Mouse (Mus musculus): ENCODE measurements around the gene Mpo. TPM values are rescaled to one million over a fixed set of nuclear protein-coding genes. Genes with fewer than 3 reads are reported as not detected.

Gene Mpo
- total and polyA plus RNA-seq, 3 experiments, result 0.13 TPM; not detected in 2

DNA sequence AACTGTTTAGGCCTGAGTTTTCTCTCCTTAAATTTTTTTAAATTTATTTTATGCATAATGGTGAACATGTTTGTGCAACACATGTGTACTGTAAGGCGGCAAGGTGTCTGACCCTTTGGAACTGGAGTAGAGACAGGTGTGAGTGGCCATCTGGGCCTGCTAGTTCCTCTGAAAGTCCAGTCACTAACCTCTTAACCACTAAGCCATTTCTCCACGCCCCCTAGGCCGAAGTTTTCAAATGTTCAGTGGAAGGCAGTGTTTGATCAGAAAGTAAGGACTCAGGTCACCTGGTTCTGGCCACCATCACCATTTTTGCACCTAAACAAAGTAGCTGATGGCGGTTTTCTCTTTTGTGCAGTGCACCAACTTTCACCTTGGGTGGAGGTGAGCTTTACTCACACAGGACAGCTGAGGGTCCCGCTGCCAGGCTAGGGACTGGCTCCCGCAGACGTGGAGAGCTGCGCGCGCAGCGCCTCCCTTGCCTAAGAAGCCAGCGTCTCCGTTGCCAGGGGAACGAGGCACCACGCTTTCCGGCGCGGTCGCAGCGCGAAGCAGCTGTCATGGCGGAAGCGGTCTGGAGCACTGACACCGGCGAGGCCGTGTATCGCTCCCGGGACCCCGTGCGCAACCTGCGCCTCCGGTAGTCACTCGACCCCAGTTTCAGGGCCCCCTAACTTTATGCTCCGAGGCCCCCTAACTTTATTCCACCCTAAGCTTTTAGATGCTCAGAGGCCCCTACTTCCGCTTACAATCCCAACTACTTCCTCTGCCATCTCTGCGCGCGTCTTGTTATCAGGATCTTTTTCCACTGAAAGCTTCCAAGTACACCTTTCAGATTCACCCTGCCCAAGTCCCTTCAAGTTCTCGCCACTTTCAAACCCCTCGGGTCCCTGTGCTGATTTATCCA lies 59.6 kb downstream of the Mpo start, which contains the start of gene Mks1:
Gene Mks1, plus strand, starts transcription at position 526 of the 907 bp plus-strand sequence.
- peak within 1 kb of the TSS; percentile 30 for H3K27ac ChIP-seq (ENCODE audit: control insufficient read depth, low read depth, low read length)
- TF ChIP-seq ZNF384 (IDR thresholded peaks at IDR 0.05; ENCODE audit: low read depth, low read length) (no peak), RCOR1 (IDR thresholded peaks at IDR 0.05; ENCODE audit: low read depth, low read length) (no peak; the same call in 1 of the 2 replicates), SIN3A (IDR thresholded peaks at IDR 0.05; ENCODE audit: low read length) (peak; percentile 99), MAX (IDR thresholded peaks at IDR 0.05; ENCODE audit: low read length) (peak; percentile 93), TAL1 (IDR thresholded peaks at IDR 0.05; ENCODE audit: low read length) (no peak), SMC3 (IDR thresholded peaks at IDR 0.05; ENCODE audit: low read depth, low read length) (no peak), CHD1 (IDR thresholded peaks at IDR 0.05; ENCODE audit: low read depth, low read length) (no peak), MAFK (IDR thresholded peaks at IDR 0.05; ENCODE audit: borderline replicate concordance, low read depth, low read length) (no peak), CHD2 (IDR thresholded peaks at IDR 0.05; ENCODE audit: low read length) (no peak), ETS1 (IDR thresholded peaks at IDR 0.05; ENCODE audit: low read depth, low read length) (0 out of 2 replicates have a peak, but pooled peaks have one; percentile 9), CTCF (IDR thresholded peaks at IDR 0.05 in 2 of 3, conservative IDR thresholded peaks at IDR 0.05 in 1 of 3; ENCODE audit: control insufficient read depth in 1 of 3, insufficient read depth in 1 of 3, low read depth in 2 of 3, low read length in 3 of 3, poor library complexity in 1 of 3, severe bottlenecking in 1 of 3) (no peak), POLR2AphosphoS5 (IDR thresholded peaks at IDR 0.05; ENCODE audit: borderline replicate concordance, low read depth, low read length) (no peak), ZC3H11A (IDR thresholded peaks at IDR 0.05; ENCODE audit: low read depth, low read length) (no peak), USF2 (IDR thresholded peaks at IDR 0.05; ENCODE audit: borderline replicate concordance in 1 of 2, insufficient read depth in 1 of 2, low read depth in 1 of 2, low read length in 2 of 2) (no peak), GATA1 (IDR thresholded peaks at IDR 0.05; ENCODE audit: low read depth, low read length) (no peak), RAD21 (IDR thresholded peaks at IDR 0.05; ENCODE audit: low read depth, low read length) (no peak), MYC (IDR thresholded peaks at IDR 0.05; ENCODE audit: low read depth, low read length) (peak; percentile 85), TBP (IDR thresholded peaks at IDR 0.05; ENCODE audit: low read depth, low read length) (peak; percentile 75), NRF1 (IDR thresholded peaks at IDR 0.05; ENCODE audit: insufficient read depth, low read depth, low read length, poor library complexity, severe bottlenecking) (peak; percentile 80), MEF2A (IDR thresholded peaks at IDR 0.05; ENCODE audit: extremely low read depth, insufficient replicate concordance, low read depth, low read length, poor library complexity, severe bottlenecking) (no peak), MYB (IDR thresholded peaks at IDR 0.05; ENCODE audit: low read depth, low read length) (no peak), BHLHE40 (IDR thresholded peaks at IDR 0.05; ENCODE audit: borderline replicate concordance, low read depth, low read length) (no peak), HCFC1 (IDR thresholded peaks at IDR 0.05; ENCODE audit: low read depth, low read length) (peak; percentile 85), NELFE (IDR thresholded peaks at IDR 0.05; ENCODE audit: low read depth, low read length) (peak; percentile 78), TCF12 (IDR thresholded peaks at IDR 0.05; ENCODE audit: low read depth, low read length) (no peak), MAZ (IDR thresholded peaks at IDR 0.05; ENCODE audit: low read depth, low read length) (no peak; the same call in 1 of the 2 replicates), E2F4 (IDR thresholded peaks at IDR 0.05; ENCODE audit: borderline replicate concordance, low read depth, low read length) (no peak), JUND (IDR thresholded peaks at IDR 0.05; ENCODE audit: low read depth, low read length) (no peak), UBTF (IDR thresholded peaks at IDR 0.05; ENCODE audit: borderline replicate concordance, insufficient read depth, low read depth, low read length) (no peak), ZKSCAN1 (IDR thresholded peaks at IDR 0.05; ENCODE audit: low read depth, low read length) (no peak), KAT2A (conservative IDR thresholded peaks at IDR 0.05; ENCODE audit: low read depth, low read length) (no peak), POLR2AphosphoS2 (IDR thresholded peaks at IDR 0.05; ENCODE audit: low read length) (no peak), USF1 (IDR thresholded peaks at IDR 0.05; ENCODE audit: low read depth, low read length) (no peak), EP300 (IDR thresholded peaks at IDR 0.05; ENCODE audit: low read depth in 1 of 2, low read length in 2 of 2) (no peak), ZMIZ1 (IDR thresholded peaks at IDR 0.05; ENCODE audit: low read depth, low read length) (no peak)

More for the DNA sequence above, 59.6 kb downstream of the Mpo start, which contains the start of gene Mks1:
- peaks cover 0 to under 1% of the 10 kb centered on the region in 2 experiments; a peak in 1 of 4 replicates for H3K27me3 ChIP-seq (ENCODE audit: control insufficient read depth in 1 of 2, insufficient read depth in 2 of 2, low read length in 2 of 2)
- no peaks in the 10 kb centered on the region; the same call in 1 of the 2 replicates for H3K79me2 ChIP-seq (ENCODE audit: control insufficient read depth, insufficient read depth, low read length, poor library complexity)
- H3K9me3 ChIP-seq (replicated peaks; ENCODE audit: insufficient read depth, low read length), result no peaks in the 10 kb centered on the region
- H3K4me1 ChIP-seq (ENCODE audit: control insufficient read depth in 1 of 2, insufficient read depth in 2 of 2, low read length in 2 of 2), result peaks cover 0 to 7% of the 10 kb centered on the region in 2 experiments; a peak in 1 of 4 replicates
- H3K4me3 ChIP-seq (ENCODE audit: control insufficient read depth in 1 of 2, insufficient read depth in 1 of 2, low read depth in 2 of 2, low read length in 2 of 2), result peak within 1 kb of the TSS; percentile 59 to 67
- peaks cover 0 to 6% of the 10 kb centered on the region in 2 experiments; a peak in 1 of 4 replicates for H3K36me3 ChIP-seq (ENCODE audit: control insufficient read depth in 1 of 2, insufficient read depth in 2 of 2, low read length in 2 of 2)
- H3K9ac ChIP-seq (ENCODE audit: control insufficient read depth, low read depth, low read length, poor library complexity, severe bottlenecking), result peak within 1 kb of the TSS; percentile 69
- DNase-seq (ENCODE audit: low read depth, low spot score), result peak; percentile 98

All from MEL (cell line).